Comparison of ENCODE assay signal across 7 mouse cellular contexts in genomic region chr5:129414960-129415706, GRCm38 (mm10).
DNase-seq lines count a peak whose midpoint lies in the region; ATAC-seq lines count a peak whose summit lies in the region.

No protein-coding gene starts in this region.

- no peaks in the 10 kb centered on the region for H3K36me3 ChIP-seq in heart, embryonic 13.5 days
- H3K36me3 ChIP-seq in neural tube, embryonic 15.5 days: no peaks in the 10 kb centered on the region

- H3K27ac ChIP-seq in brown adipose tissue, adult 24 weeks (replicated peaks; ENCODE audit: low read depth, low read length): peak overlapping the region; percentile 59
- H3K27ac ChIP-seq in heart, embryonic 13.5 days (replicated peaks): peak overlapping the region; percentile 79
- H3K27ac ChIP-seq in neural tube, embryonic 15.5 days (replicated peaks): no peak overlapping the region

- H3K4me3 ChIP-seq in brown adipose tissue, adult 24 weeks (ENCODE audit: insufficient read depth, low read depth, low read length): peak overlapping the region; percentile 31
- peak overlapping the region; percentile 38 for H3K4me3 ChIP-seq in heart, embryonic 13.5 days
- no peak overlapping the region for H3K4me3 ChIP-seq in neural tube, embryonic 15.5 days (replicated peaks)

- H3K9ac ChIP-seq in heart, embryonic 13.5 days: peak overlapping the region; percentile 58
- H3K9ac ChIP-seq in neural tube, embryonic 15.5 days (replicated peaks): no peak overlapping the region; the same call in 1 of the 2 replicates

- intact Hi-C loops in left cerebral cortex, postnatal 4 days (cut with DNase I): no loop called here

- whole genome bisulfite sequencing in heart, embryonic 13.5 days: 15% methylated on average over 12 of the region's 12 CpGs
- WGBS in neural tube, embryonic 15.5 days: 40% methylated on average over 12 of the region's 12 CpGs

- peak; percentile 24 for DNase-seq in MN1 (ENCODE audit: low spot score)
- DNase-seq in kidney, postnatal 14 days: peak; percentile 51
- no peak for DNase-seq in left cerebral cortex, postnatal 4 days

- H3K9me3 ChIP-seq in heart, embryonic 13.5 days: no peaks in the 10 kb centered on the region
- H3K9me3 ChIP-seq in neural tube, embryonic 15.5 days (replicated peaks): no peaks in the 10 kb centered on the region

- no peaks in the 10 kb centered on the region for H3K27me3 ChIP-seq in heart, embryonic 13.5 days (replicated peaks)
- H3K27me3 ChIP-seq in neural tube, embryonic 15.5 days (replicated peaks): no peaks in the 10 kb centered on the region

- peak overlapping the region; percentile 64 for H3K4me2 ChIP-seq in heart, embryonic 13.5 days
- 0 out of 2 replicates have a peak overlapping the region, but pooled peaks have one; percentile 19 for H3K4me2 ChIP-seq in neural tube, embryonic 15.5 days

- ATAC-seq in heart, embryonic 13.5 days (ENCODE audit: extremely low read depth, insufficient number of reproducible peaks, low FRiP score, low TSS enrichment): peak; percentile 49; the same call in 1 of the 2 replicates
- ATAC-seq in neural tube, embryonic 15.5 days (ENCODE audit: low FRiP score): no peak
- ATAC-seq in megakaryocyte progenitor cell, adult 5-6 weeks (replicated peaks; ENCODE audit: poor library complexity): no peak

- no peaks in the 10 kb centered on the region for H3K4me1 ChIP-seq in brown adipose tissue, adult 24 weeks (ENCODE audit: control insufficient read depth, insufficient read depth, insufficient read length, low read length)
- peaks cover 20% of the 10 kb centered on the region for H3K4me1 ChIP-seq in heart, embryonic 13.5 days
- H3K4me1 ChIP-seq in neural tube, embryonic 15.5 days: peaks cover 7% of the 10 kb centered on the region; the same call in 1 of the 2 replicates
